Mouse (Mus musculus) lung, embryonic 14.5 days (tissue): ENCODE measurements at regions not wholly inside any gene's neighbourhood (a gene's known extent, or its start where the extent isn't known, plus 50 kb on each side); places are given as distances from the start of the nearest gene placed in this dataset.
A peak's percentile ranks its signal among the peaks of the same experiment; 100 is the strongest.

Experiments used
- ATAC-seq: fragments of 200-750 bp; cut with Nextera tagmentation; 2 replicates; pipeline ENCODE4 v1.8.0; 2017; ENCODE audit warnings: mild to moderate bottlenecking, moderate TSS enrichment, moderate library complexity; ENCODE audit not compliant: insufficient read depth
- DNase-seq: peaks from one replicate; pipeline ENCODE4 v3.0.0-alpha.2; 2015
- H3K27ac ChIP-seq: fragments of 300-500 bp; sonication (generic); 2 replicates; pipeline ENCODE4 v1.5.1; 2014; ENCODE audit warnings: low read depth, mild to moderate bottlenecking, moderate library complexity
- H3K27me3 ChIP-seq: fragments of 300-500 bp; sonication (generic); 2 replicates; pipeline ENCODE4 v1.6.1; 2014; ENCODE audit warnings: low read length, control low read depth; ENCODE audit not compliant: insufficient read depth
- H3K36me3 ChIP-seq: fragments of 300-500 bp; sonication (generic); 2 replicates; pipeline ENCODE4 v1.6.1; 2014; ENCODE audit warnings: control low read depth; ENCODE audit not compliant: insufficient read depth
- H3K4me1 ChIP-seq: fragments of 300-500 bp; sonication (generic); 2 replicates; pipeline ENCODE4 v1.6.1; 2014; ENCODE audit warnings: antibody characterized with exemption, control low read depth; ENCODE audit not compliant: insufficient read depth
- H3K4me2 ChIP-seq: fragments of 300-500 bp; sonication (generic); 2 replicates; pipeline ENCODE4 v1.6.1; 2014; ENCODE audit warnings: mild to moderate bottlenecking
- H3K4me3 ChIP-seq: fragments of 300-500 bp; sonication (generic); 2 replicates; pipeline ENCODE4 v1.5.1; 2014; ENCODE audit warnings: low read depth, low read length
- H3K9ac ChIP-seq: fragments of 300-500 bp; sonication (generic); 2 replicates; pipeline ENCODE4 v1.6.1; 2014
- H3K9me3 ChIP-seq: fragments of 300-500 bp; sonication (generic); 2 replicates; pipeline ENCODE4 v1.6.1; 2016; ENCODE audit warnings: low read depth, low read length, control low read depth
- CTCF ChIP-seq: IDR thresholded peaks from 2 replicates; pipeline ENCODE4 v1.5.1; 2016; ENCODE audit warnings: antibody characterized with exemption, low read depth
- WGBS: fragments of 180-500 bp; shearing (Covaris S2); extraction: QIAGEN DNeasy Blood & Tissue Kit; methylation state at CpG from one replicate; pipeline ENCODE4 v1.1.7; 2014; 5-methylcytosine and 5-hydroxymethylcytosine counted together

GRCm38 (mm10) chr17:80827896-80828295 lies 99.6 kb upstream of the Map4k3 start:
- Histone ChIP-seq H3K9ac (no peak overlapping the region), H3K4me1 (peaks cover 23% of the 10 kb centered on the region), H3K4me2 (no peak overlapping the region), H3K27ac (no peak overlapping the region), H3K4me3 (no peak overlapping the region), H3K27me3 (no peaks in the 10 kb centered on the region), H3K36me3 (no peaks in the 10 kb centered on the region), H3K9me3 (no peaks in the 10 kb centered on the region)
- TF ChIP-seq CTCF: no peak
- DNase-seq: no peak
- WGBS: 33% methylated on average over 2 of the region's 2 CpGs
- no peak for ATAC-seq

GRCm38 (mm10) chr17:80827361-80827760 lies 99.1 kb upstream of the Map4k3 start:
- WGBS: 82% methylated on average over 17 of the region's 17 CpGs
- Histone ChIP-seq H3K27me3 (no peaks in the 10 kb centered on the region), H3K9ac (no peak overlapping the region), H3K4me2 (no peak overlapping the region), H3K4me1 (peaks cover 23% of the 10 kb centered on the region), H3K4me3 (no peak overlapping the region), H3K27ac (no peak overlapping the region), H3K36me3 (no peaks in the 10 kb centered on the region), H3K9me3 (no peaks in the 10 kb centered on the region)
- no peak for DNase-seq
- no peak for ATAC-seq
- TF ChIP-seq CTCF: no peak

GRCm38 (mm10) chr17:80825971-80826730 lies 97.9 kb upstream of the Map4k3 start:
- TF ChIP-seq CTCF: no peak
- H3K27ac ChIP-seq: peak overlapping the region; percentile 96

GRCm38 (mm10) chr17:80825518-80825901 lies 97.2 kb upstream of the Map4k3 start:
- no peak overlapping the region for H3K9ac ChIP-seq

More at GRCm38 (mm10) chr17:80825971-80826730, 97.9 kb upstream of the Map4k3 start:
- H3K9ac ChIP-seq: no peak overlapping the region
- no peak for DNase-seq
- ATAC-seq: peak; percentile 72
- no peaks in the 10 kb centered on the region for H3K9me3 ChIP-seq
- H3K27me3 ChIP-seq: no peaks in the 10 kb centered on the region
- WGBS: 19% methylated on average over 12 of the region's 12 CpGs
- no peak overlapping the region for H3K4me3 ChIP-seq
- peaks cover 23% of the 10 kb centered on the region for H3K4me1 ChIP-seq
- H3K4me2 ChIP-seq: peak overlapping the region; percentile 29
- no peaks in the 10 kb centered on the region for H3K36me3 ChIP-seq

DNA sequence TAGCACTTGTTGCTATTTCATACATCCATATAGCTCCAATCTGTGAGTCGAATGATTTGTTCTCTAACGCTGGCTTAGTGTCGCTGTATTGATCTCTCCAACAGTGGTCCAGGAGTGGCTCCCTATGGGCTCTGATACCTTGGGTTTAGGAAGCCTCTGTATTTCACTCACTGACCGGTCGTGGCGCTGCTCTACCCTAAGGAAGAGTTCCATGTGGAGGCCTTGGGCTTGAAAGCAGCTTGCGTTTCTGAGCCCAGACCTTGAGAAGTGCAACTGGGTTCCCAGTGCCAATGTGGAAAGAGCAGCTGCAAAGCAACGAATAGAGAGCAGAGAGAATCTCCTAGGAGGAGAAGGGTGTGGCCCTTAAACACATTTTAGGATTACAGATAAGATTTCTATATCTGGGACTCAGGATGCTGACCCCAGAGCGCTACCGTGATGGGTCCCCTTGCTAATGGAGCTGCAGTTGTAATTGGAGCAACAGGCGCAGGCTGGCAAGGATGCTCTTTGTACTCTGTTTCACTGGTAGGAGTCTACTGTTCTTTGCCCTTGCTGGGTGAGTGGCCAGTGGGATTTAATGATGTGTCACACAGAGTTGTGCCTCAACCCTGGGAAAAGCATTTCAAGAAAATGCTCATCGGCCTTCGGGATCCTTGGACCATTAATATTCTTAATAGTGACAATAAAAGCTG lies 96.7 kb upstream of the Map4k3 start:
- WGBS: 59% methylated on average over 13 of the region's 13 CpGs
- Histone ChIP-seq H3K27ac (peak overlapping the region; percentile 96), H3K4me3 (no peak overlapping the region), H3K4me2 (peak overlapping the region; percentile 29), H3K36me3 (no peaks in the 10 kb centered on the region), H3K4me1 (peaks cover 23% of the 10 kb centered on the region), H3K9me3 (no peaks in the 10 kb centered on the region), H3K27me3 (no peaks in the 10 kb centered on the region), H3K9ac (no peak overlapping the region)
- DNase-seq: peak; percentile 38
- ATAC-seq: peak; percentile 70; the same call in 1 of the 2 replicates
- TF ChIP-seq CTCF: 0 out of 2 replicates have a peak, but pooled peaks have one; percentile 14

More at GRCm38 (mm10) chr17:80825518-80825901, 97.2 kb upstream of the Map4k3 start:
- H3K27me3 ChIP-seq: no peaks in the 10 kb centered on the region
- WGBS: 10% methylated on average over 10 of the region's 10 CpGs
- no peak overlapping the region for H3K4me3 ChIP-seq
- no peaks in the 10 kb centered on the region for H3K9me3 ChIP-seq
- H3K4me1 ChIP-seq: peaks cover 23% of the 10 kb centered on the region
- TF ChIP-seq CTCF: no peak
- no peaks in the 10 kb centered on the region for H3K36me3 ChIP-seq
- DNase-seq: peak; percentile 88
- H3K27ac ChIP-seq: peak overlapping the region; percentile 96
- peak overlapping the region; percentile 29 for H3K4me2 ChIP-seq
- ATAC-seq: peak; percentile 92

DNA sequence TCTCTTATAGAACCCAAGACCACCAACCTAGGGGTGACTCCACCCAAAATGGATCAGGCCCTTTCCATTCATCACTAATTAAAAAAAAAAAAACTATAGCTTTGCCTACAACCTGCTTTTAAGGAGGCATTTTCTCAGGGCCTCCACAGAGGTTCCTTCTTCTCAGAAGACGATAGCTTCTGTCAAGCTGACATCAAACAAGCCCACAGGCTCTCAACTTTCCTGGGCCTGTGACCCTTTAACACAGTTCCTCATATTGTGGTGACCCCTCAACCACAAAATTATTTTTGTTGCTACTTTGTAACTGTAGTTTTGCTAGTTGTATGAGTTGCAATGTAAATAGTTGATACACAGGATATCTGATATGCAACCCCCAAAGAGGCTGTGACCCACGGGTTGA lies 96.0 kb upstream of the Map4k3 start:
- WGBS: 76% methylated on average over 2 of the region's 2 CpGs
- no peak for ATAC-seq

GRCm38 (mm10) chr17:80820888-80821287 lies 92.6 kb upstream of the Map4k3 start:
- no peaks in the 10 kb centered on the region for H3K27me3 ChIP-seq

More for the DNA sequence above, 96.0 kb upstream of the Map4k3 start:
- Histone ChIP-seq H3K27me3 (no peaks in the 10 kb centered on the region), H3K4me1 (peaks cover 23% of the 10 kb centered on the region), H3K4me3 (no peak overlapping the region), H3K27ac (peak overlapping the region; percentile 96), H3K4me2 (no peak overlapping the region), H3K36me3 (no peaks in the 10 kb centered on the region), H3K9ac (no peak overlapping the region), H3K9me3 (no peaks in the 10 kb centered on the region)
- no peak for DNase-seq
- TF ChIP-seq CTCF: no peak

More at GRCm38 (mm10) chr17:80820888-80821287, 92.6 kb upstream of the Map4k3 start:
- peaks cover 17% of the 10 kb centered on the region for H3K4me1 ChIP-seq
- no peak for TF ChIP-seq CTCF
- 43% methylated on average over 8 of the region's 8 CpGs for WGBS
- no peak overlapping the region for H3K9ac ChIP-seq
- peak overlapping the region; percentile 33; the same call in 1 of the 2 replicates for H3K27ac ChIP-seq
- ATAC-seq (no peak), DNase-seq (no peak)
- peaks cover 3% of the 10 kb centered on the region; the same call in 1 of the 2 replicates for H3K9me3 ChIP-seq
- H3K36me3 ChIP-seq: no peaks in the 10 kb centered on the region
- H3K4me2 ChIP-seq: no peak overlapping the region
- H3K4me3 ChIP-seq: no peak overlapping the region
